12 mouse cellular contexts compared by ENCODE assay signal in the genomic region with DNA sequence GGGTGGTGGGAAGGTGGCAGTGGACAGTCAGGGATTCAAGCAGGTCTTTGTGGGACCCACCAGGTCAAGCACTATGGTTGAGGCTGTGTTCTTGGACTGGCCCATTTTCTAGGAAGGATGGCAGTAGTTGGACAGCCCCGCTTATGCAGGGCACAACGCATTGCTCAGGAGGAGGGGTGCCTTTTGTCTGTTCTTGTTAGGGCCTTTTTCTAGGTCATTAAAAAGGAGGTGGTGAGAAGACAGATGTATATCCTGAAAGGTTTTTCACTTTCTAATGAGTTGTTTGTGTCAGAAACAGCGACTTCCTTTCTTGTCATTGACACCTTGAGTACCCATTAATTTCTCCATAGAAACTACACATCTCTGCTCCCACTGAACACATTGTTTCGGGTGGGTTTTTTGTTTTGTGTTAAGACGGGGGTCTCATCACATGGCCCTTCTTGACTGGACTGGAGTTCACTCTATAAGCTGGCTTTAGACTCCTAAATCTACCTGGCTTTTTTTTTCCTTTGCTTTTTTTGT.
"Had no signal": no experiment of that assay in that cellular context is flagged by ENCODE, and none has a peak within 500 bp of the region (broad histone marks: within the 10 kb centered on the region; RNA-seq: fewer than 3 reads in every experiment).

No protein-coding gene starts in this region.

- H3K4me3 ChIP-seq: limb, embryonic 13.5 days; midbrain, embryonic 12.5 days had no signal

- H3K4me2 ChIP-seq: limb, embryonic 13.5 days; midbrain, embryonic 12.5 days had no signal

- H3K9ac ChIP-seq: limb, embryonic 13.5 days; midbrain, embryonic 12.5 days had no signal

- H3K9me3 ChIP-seq: limb, embryonic 13.5 days; liver, embryonic 13.5 days; midbrain, embryonic 12.5 days had no signal

- H3K27ac ChIP-seq: kidney, postnatal 0 days; limb, embryonic 13.5 days; midbrain, embryonic 12.5 days had no signal

- H3K36me3 ChIP-seq: limb, embryonic 13.5 days; liver, embryonic 13.5 days; midbrain, embryonic 12.5 days had no signal

- ATAC-seq: midbrain, embryonic 16.5 days had no signal

- DNase-seq: kidney, postnatal 36 days; left cerebral cortex, postnatal 4 days; liver, embryonic 13.5 days; lung, adult 18-20 months; right cerebral cortex, adult 18-20 months; right cerebral cortex, postnatal 25 days; thymus, adult 18-20 months; thymus, postnatal 14 days had no signal

- H3K27me3 ChIP-seq: liver, embryonic 13.5 days; midbrain, embryonic 12.5 days had no signal
